Mouse (Mus musculus): ENCODE measurements around the gene Myo1a. TPM values are rescaled to one million over a fixed set of nuclear protein-coding genes. Genes with fewer than 3 reads are reported as not detected.

Myo1a gene
- polyA plus RNA-seq, 1 experiment = 0.35 TPM

DNA sequence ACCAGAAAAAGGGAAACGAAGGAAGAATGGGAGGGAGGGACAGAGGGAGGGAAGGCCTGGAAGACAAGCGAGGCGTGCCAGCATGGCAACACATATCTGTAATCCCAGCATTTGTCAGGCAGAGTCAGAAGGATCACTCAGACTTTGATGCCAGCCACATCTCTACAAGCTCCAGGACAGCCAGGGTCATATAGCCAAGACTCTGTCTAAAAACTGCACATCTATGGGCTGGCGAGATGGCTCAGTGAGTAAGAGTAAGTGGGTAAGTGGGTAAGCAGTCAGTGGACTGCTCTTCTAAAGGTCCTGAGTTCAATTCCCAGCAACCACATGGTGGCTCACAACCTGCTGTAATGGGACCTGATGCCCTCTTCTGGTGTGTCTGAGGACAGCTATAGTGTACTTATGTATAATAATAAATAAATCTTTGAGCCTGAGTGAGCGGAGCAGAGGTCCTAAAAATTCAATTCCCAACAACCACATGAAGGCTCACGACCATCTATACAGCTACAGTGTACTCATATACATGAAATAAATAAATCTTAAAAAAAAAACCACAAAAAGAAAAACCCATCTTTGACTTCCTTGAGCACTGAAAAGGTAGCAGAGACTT is 30.8 kb upstream of the Myo1a start:
- H3K79me2 ChIP-seq (ENCODE audit: control insufficient read depth, insufficient read depth) = no peaks in the 10 kb centered on the region
- H3K27me3 ChIP-seq (ENCODE audit: control insufficient read depth, insufficient read depth, insufficient read length) = no peaks in the 10 kb centered on the region
- TF ChIP-seq E2F4 (IDR thresholded peaks at IDR 0.05; ENCODE audit: insufficient read depth) (no peak), CEBPB (IDR thresholded peaks at IDR 0.05; ENCODE audit: insufficient read depth, poor library complexity, severe bottlenecking) (no peak), MYOG (IDR thresholded peaks at IDR 0.05; ENCODE audit: control insufficient read depth in 1 of 3, insufficient read depth in 1 of 3, insufficient read length in 2 of 3, low read depth in 2 of 3) (no peak), TCF12 (IDR thresholded peaks at IDR 0.05; ENCODE audit: insufficient read depth, poor library complexity, severe bottlenecking) (no peak), USF1 (IDR thresholded peaks at IDR 0.05; ENCODE audit: low read depth) (no peak), MAX (IDR thresholded peaks at IDR 0.05; ENCODE audit: low read depth) (no peak), SRF (IDR thresholded peaks at IDR 0.05; ENCODE audit: control insufficient read depth, insufficient read length, low read depth) (no peak), TCF3 (IDR thresholded peaks at IDR 0.05; ENCODE audit: insufficient read length, low read depth) (no peak), REST (IDR thresholded peaks at IDR 0.05; ENCODE audit: insufficient read depth, insufficient read length) (no peak), POLR2AphosphoS2 (IDR thresholded peaks at IDR 0.05; ENCODE audit: insufficient read length, low read depth) (no peak), MYOD1 (IDR thresholded peaks at IDR 0.05; ENCODE audit: control insufficient read depth in 1 of 3, insufficient read length in 2 of 3, low read depth in 2 of 3) (no peak), POLR2A (IDR thresholded peaks at IDR 0.05; ENCODE audit: insufficient read length, low read depth) (no peak)
- peak overlapping the region; percentile 42 for H3K4me3 ChIP-seq
- H3K4me2 ChIP-seq (ENCODE audit: low read depth) = peak overlapping the region; percentile 35
- no peaks in the 10 kb centered on the region for H3K36me3 ChIP-seq (ENCODE audit: control insufficient read depth, insufficient read depth)
- no peak overlapping the region for H3ac ChIP-seq (ENCODE audit: control insufficient read depth, insufficient read length)

DNA sequence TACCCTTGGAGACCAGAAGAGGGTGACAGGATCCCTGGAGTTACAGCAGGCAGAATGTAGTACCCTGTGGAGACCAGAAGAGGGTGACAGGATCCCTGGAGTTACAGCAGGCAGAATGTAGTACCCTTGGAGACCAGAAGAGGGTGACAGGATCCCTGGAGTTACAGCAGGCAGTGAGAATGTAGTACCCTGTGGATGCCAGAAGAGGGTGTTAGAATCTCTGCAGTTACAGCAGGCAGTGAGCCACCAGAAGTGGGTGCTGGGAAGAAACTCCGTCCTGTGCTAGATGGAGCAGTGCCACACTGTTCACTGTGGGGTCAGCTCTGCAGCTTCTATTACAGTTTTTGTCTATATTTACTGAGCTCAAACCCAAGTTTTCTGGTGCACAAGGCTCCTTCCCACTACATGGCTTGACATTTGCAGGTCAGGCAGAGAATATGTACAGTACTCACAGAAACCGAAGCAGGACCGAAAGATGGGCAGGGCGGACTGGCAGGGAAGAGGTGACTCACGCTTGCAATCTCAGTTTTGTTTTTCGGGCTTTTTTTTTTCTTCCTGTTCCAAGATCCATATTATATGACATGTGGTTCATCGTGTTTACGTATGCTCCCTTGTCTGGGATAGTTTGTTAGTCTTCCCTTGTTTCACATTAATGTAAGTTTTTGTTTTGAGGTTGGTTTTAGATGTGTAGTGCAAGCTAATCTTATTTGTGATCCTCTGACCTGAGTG is 30.0 kb upstream of the Myo1a start:
- H3K4me2 ChIP-seq (ENCODE audit: low read depth) = peak overlapping the region; percentile 87
- peak overlapping the region; percentile 42 for H3K4me3 ChIP-seq
- TF ChIP-seq POLR2AphosphoS2 (IDR thresholded peaks at IDR 0.05; ENCODE audit: insufficient read length, low read depth) (peak; percentile 52), POLR2A (IDR thresholded peaks at IDR 0.05; ENCODE audit: insufficient read length, low read depth) (peak; percentile 41), MYOG (IDR thresholded peaks at IDR 0.05; ENCODE audit: control insufficient read depth in 1 of 3, insufficient read depth in 1 of 3, insufficient read length in 2 of 3, low read depth in 2 of 3) (no peak)
- H3K79me2 ChIP-seq (ENCODE audit: control insufficient read depth, insufficient read depth) = no peaks in the 10 kb centered on the region
- no peaks in the 10 kb centered on the region for H3K27me3 ChIP-seq (ENCODE audit: control insufficient read depth, insufficient read depth, insufficient read length)
- H3ac ChIP-seq (ENCODE audit: control insufficient read depth, insufficient read length) = no peak overlapping the region
- H3K36me3 ChIP-seq (ENCODE audit: control insufficient read depth, insufficient read depth) = no peaks in the 10 kb centered on the region

DNA sequence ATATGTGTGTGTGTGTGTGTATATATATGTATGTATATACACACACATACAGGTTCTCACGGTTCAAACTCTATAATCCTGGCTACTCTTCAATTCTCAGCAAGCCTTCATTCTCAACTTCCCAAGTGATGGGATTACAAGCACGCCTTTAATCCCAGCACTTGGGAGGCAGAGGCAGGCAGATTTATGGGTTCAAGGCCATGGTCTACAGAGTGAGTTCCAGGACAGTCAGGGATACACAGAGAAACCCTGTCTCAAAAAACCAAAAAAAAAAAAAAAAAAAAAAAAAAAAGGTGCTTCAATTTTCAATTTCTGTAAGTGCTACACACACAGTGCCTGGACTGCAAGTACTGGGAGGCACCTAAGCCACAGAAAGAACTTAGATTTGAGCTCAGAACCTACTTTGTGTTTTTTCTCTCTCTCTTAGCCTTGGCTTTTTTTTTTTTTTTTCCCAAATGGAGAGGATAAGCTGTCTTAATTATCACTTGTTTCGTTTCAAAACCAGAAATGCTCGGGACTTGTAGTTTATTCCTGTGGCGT is 29.0 kb upstream of the Myo1a start:
- H3K27me3 ChIP-seq (ENCODE audit: control insufficient read depth, insufficient read depth, insufficient read length) = no peaks in the 10 kb centered on the region
- TF ChIP-seq POLR2A (IDR thresholded peaks at IDR 0.05; ENCODE audit: insufficient read length, low read depth) (no peak), MAX (IDR thresholded peaks at IDR 0.05; ENCODE audit: low read depth) (no peak), USF1 (IDR thresholded peaks at IDR 0.05; ENCODE audit: low read depth) (no peak)
- H3K4me3 ChIP-seq = peak overlapping the region; percentile 42
- peak overlapping the region; percentile 87 for H3K4me2 ChIP-seq (ENCODE audit: low read depth)
- peaks cover 6% of the 10 kb centered on the region for H3K79me2 ChIP-seq (ENCODE audit: control insufficient read depth, insufficient read depth)
- no peaks in the 10 kb centered on the region for H3K36me3 ChIP-seq (ENCODE audit: control insufficient read depth, insufficient read depth)
- H3ac ChIP-seq (ENCODE audit: control insufficient read depth, insufficient read length) = no peak overlapping the region

GRCm38 (mm10) chr10:127676691-127677548 is 28.1 kb upstream of the Myo1a start:
- H3K4me3 ChIP-seq = peak overlapping the region; percentile 42
- H3ac ChIP-seq (ENCODE audit: control insufficient read depth, insufficient read length) = peak overlapping the region; percentile 17
- no peaks in the 10 kb centered on the region for H3K27me3 ChIP-seq (ENCODE audit: control insufficient read depth, insufficient read depth, insufficient read length)
- TF ChIP-seq E2F4 (IDR thresholded peaks at IDR 0.05; ENCODE audit: insufficient read depth) = peak; percentile 88
- TF ChIP-seq MYOD1 (IDR thresholded peaks at IDR 0.05; ENCODE audit: control insufficient read depth in 1 of 3, insufficient read length in 2 of 3, low read depth in 2 of 3) = peak in 1 of 3 experiments; percentile 50
- TF ChIP-seq MYOG (IDR thresholded peaks at IDR 0.05; ENCODE audit: control insufficient read depth in 1 of 3, insufficient read depth in 1 of 3, insufficient read length in 2 of 3, low read depth in 2 of 3) = peak in 1 of 3 experiments; percentile 60
- no peak for TF ChIP-seq REST (IDR thresholded peaks at IDR 0.05; ENCODE audit: insufficient read depth, insufficient read length)
- no peak for TF ChIP-seq USF1 (IDR thresholded peaks at IDR 0.05; ENCODE audit: low read depth)
- peak; percentile 74 for TF ChIP-seq POLR2A (IDR thresholded peaks at IDR 0.05; ENCODE audit: insufficient read length, low read depth)
- TF ChIP-seq POLR2AphosphoS2 (IDR thresholded peaks at IDR 0.05; ENCODE audit: insufficient read length, low read depth) = peak; percentile 83
- peaks cover 12% of the 10 kb centered on the region for H3K79me2 ChIP-seq (ENCODE audit: control insufficient read depth, insufficient read depth)
- H3K36me3 ChIP-seq (ENCODE audit: control insufficient read depth, insufficient read depth) = no peaks in the 10 kb centered on the region
- H3K4me2 ChIP-seq (ENCODE audit: low read depth) = peak overlapping the region; percentile 98
